Mouse (Mus musculus): ENCODE results near the gene Ttll4.

- TF ChIP-seq POLR2A (IDR thresholded peaks at IDR 0.05; ENCODE audit: insufficient read depth, low read depth, low read length) (no peak), CTCF (IDR thresholded peaks at IDR 0.05) (no peak)
Measured at GRCm38 (mm10) chr1:74715886-74716285, 54.3 kb downstream of the Ttll4 start.

Data from heart, adult 2 months (tissue).